Mouse (Mus musculus): ENCODE data around the gene Rfx7. TPM values are rescaled to one million over a fixed set of nuclear protein-coding genes. Genes with fewer than 3 reads are reported as not detected.

Gene Rfx7
- polyA plus RNA-seq, 1 experiment = 21.2 TPM

DNA sequence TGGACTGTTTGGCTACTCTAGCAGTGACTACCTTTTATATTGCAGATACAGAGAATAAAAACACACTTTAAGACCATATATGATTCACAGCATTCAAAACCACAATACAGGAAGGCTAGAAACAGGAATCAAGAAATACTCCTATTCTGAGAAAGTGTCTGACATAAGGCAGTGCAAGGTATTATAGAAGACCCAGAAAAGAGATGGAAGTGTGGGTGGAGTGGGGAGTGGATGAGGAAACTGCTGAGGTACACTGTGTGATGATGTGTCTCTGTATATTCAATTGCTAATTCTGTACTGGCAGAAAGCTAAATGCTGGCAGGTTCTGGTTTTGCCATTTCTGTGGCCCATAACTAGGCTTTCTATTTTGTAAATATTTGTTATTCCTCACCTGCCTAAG lies 11.2 kb upstream of the Rfx7 start:
- Histone ChIP-seq H3K27me3 (ENCODE audit: control insufficient read depth, insufficient read depth, low read length) (no peaks in the 10 kb centered on the region), H3K36me3 (ENCODE audit: control insufficient read depth, insufficient read depth, low read length) (no peaks in the 10 kb centered on the region), H3K27ac (ENCODE audit: control insufficient read depth, insufficient read depth, low read length) (no peak overlapping the region), H3K4me1 (replicated peaks; ENCODE audit: control insufficient read depth, insufficient read depth, low read length) (no peaks in the 10 kb centered on the region), H3K4me3 (ENCODE audit: control insufficient read depth, insufficient read depth, low read length) (no peak overlapping the region)
- no peak for DNase-seq
- TF ChIP-seq POLR2A (IDR thresholded peaks at IDR 0.05; ENCODE audit: control insufficient read depth, extremely low read depth, insufficient read depth, low read length, poor library complexity) (no peak), CTCF (IDR thresholded peaks at IDR 0.05; ENCODE audit: borderline replicate concordance, control insufficient read depth, extremely low read depth, insufficient read depth, low read length, poor library complexity) (no peak)

- Histone ChIP-seq H3K27ac (ENCODE audit: control insufficient read depth, insufficient read depth, low read length) (no peak overlapping the region), H3K4me3 (ENCODE audit: control insufficient read depth, insufficient read depth, low read length) (no peak overlapping the region), H3K4me1 (replicated peaks; ENCODE audit: control insufficient read depth, insufficient read depth, low read length) (peaks cover 5% of the 10 kb centered on the region), H3K36me3 (ENCODE audit: control insufficient read depth, insufficient read depth, low read length) (no peaks in the 10 kb centered on the region), H3K27me3 (ENCODE audit: control insufficient read depth, insufficient read depth, low read length) (no peaks in the 10 kb centered on the region)
- TF ChIP-seq POLR2A (IDR thresholded peaks at IDR 0.05; ENCODE audit: control insufficient read depth, extremely low read depth, insufficient read depth, low read length, poor library complexity) = no peak
- TF ChIP-seq CTCF (IDR thresholded peaks at IDR 0.05; ENCODE audit: borderline replicate concordance, control insufficient read depth, extremely low read depth, insufficient read depth, low read length, poor library complexity) = no peak
- no peak for DNase-seq
- WGBS = 91% methylated on average over 1 of the region's 1 CpGs
Measured at GRCm38 (mm10) chr9:72526091-72526490, 5.9 kb upstream of the Rfx7 start.

GRCm38 (mm10) chr9:72530237-72530636 lies 1.8 kb upstream of the Rfx7 start:
- WGBS = under 1% methylated on average over 12 of the region's 12 CpGs
- Histone ChIP-seq H3K4me1 (replicated peaks; ENCODE audit: control insufficient read depth, insufficient read depth, low read length) (peaks cover 10% of the 10 kb centered on the region), H3K27ac (ENCODE audit: control insufficient read depth, insufficient read depth, low read length) (peak overlapping the region; percentile 88), H3K36me3 (ENCODE audit: control insufficient read depth, insufficient read depth, low read length) (no peaks in the 10 kb centered on the region), H3K4me3 (ENCODE audit: control insufficient read depth, insufficient read depth, low read length) (no peak overlapping the region), H3K27me3 (ENCODE audit: control insufficient read depth, insufficient read depth, low read length) (no peaks in the 10 kb centered on the region)
- TF ChIP-seq CTCF (IDR thresholded peaks at IDR 0.05; ENCODE audit: borderline replicate concordance, control insufficient read depth, extremely low read depth, insufficient read depth, low read length, poor library complexity) (peak; percentile 100), POLR2A (IDR thresholded peaks at IDR 0.05; ENCODE audit: control insufficient read depth, extremely low read depth, insufficient read depth, low read length, poor library complexity) (no peak)
- DNase-seq = peak; percentile 88

- Histone ChIP-seq H3K4me1 (replicated peaks; ENCODE audit: control insufficient read depth, insufficient read depth, low read length) (peaks cover 10% of the 10 kb centered on the region), H3K27ac (ENCODE audit: control insufficient read depth, insufficient read depth, low read length) (peak overlapping the region; percentile 88), H3K27me3 (ENCODE audit: control insufficient read depth, insufficient read depth, low read length) (no peaks in the 10 kb centered on the region), H3K4me3 (ENCODE audit: control insufficient read depth, insufficient read depth, low read length) (0 out of 2 replicates have a peak overlapping the region, but pooled peaks have one; percentile 48), H3K36me3 (ENCODE audit: control insufficient read depth, insufficient read depth, low read length) (no peaks in the 10 kb centered on the region)
- peak; percentile 9 for DNase-seq
- TF ChIP-seq CTCF (IDR thresholded peaks at IDR 0.05; ENCODE audit: borderline replicate concordance, control insufficient read depth, extremely low read depth, insufficient read depth, low read length, poor library complexity) (no peak), POLR2A (IDR thresholded peaks at IDR 0.05; ENCODE audit: control insufficient read depth, extremely low read depth, insufficient read depth, low read length, poor library complexity) (no peak)
- 77% methylated on average over 4 of the region's 4 CpGs for WGBS
Measured at GRCm38 (mm10) chr9:72530824-72531223, 1.2 kb upstream of the Rfx7 start.

GRCm38 (mm10) chr9:72531291-72531995 lies 597 bp upstream of the Rfx7 start:
- 4% methylated on average over 35 of the region's 35 CpGs for WGBS
- DNase-seq = peak; percentile 73
- Histone ChIP-seq H3K27ac (ENCODE audit: control insufficient read depth, insufficient read depth, low read length) (peak overlapping the region; percentile 88), H3K36me3 (ENCODE audit: control insufficient read depth, insufficient read depth, low read length) (no peaks in the 10 kb centered on the region), H3K4me3 (ENCODE audit: control insufficient read depth, insufficient read depth, low read length) (peak overlapping the region; percentile 48), H3K27me3 (ENCODE audit: control insufficient read depth, insufficient read depth, low read length) (no peaks in the 10 kb centered on the region), H3K4me1 (replicated peaks; ENCODE audit: control insufficient read depth, insufficient read depth, low read length) (peaks cover 10% of the 10 kb centered on the region)
- TF ChIP-seq POLR2A (IDR thresholded peaks at IDR 0.05; ENCODE audit: control insufficient read depth, extremely low read depth, insufficient read depth, low read length, poor library complexity) = no peak
- no peak for TF ChIP-seq CTCF (IDR thresholded peaks at IDR 0.05; ENCODE audit: borderline replicate concordance, control insufficient read depth, extremely low read depth, insufficient read depth, low read length, poor library complexity)

- Histone ChIP-seq H3K4me3 (ENCODE audit: control insufficient read depth, insufficient read depth, low read length) (peak overlapping the region; percentile 99), H3K27ac (ENCODE audit: control insufficient read depth, insufficient read depth, low read length) (peak overlapping the region; percentile 88), H3K4me1 (replicated peaks; ENCODE audit: control insufficient read depth, insufficient read depth, low read length) (peaks cover 10% of the 10 kb centered on the region), H3K27me3 (ENCODE audit: control insufficient read depth, insufficient read depth, low read length) (no peaks in the 10 kb centered on the region), H3K36me3 (ENCODE audit: control insufficient read depth, insufficient read depth, low read length) (no peaks in the 10 kb centered on the region)
- DNase-seq = peak; percentile 71
- TF ChIP-seq CTCF (IDR thresholded peaks at IDR 0.05; ENCODE audit: borderline replicate concordance, control insufficient read depth, extremely low read depth, insufficient read depth, low read length, poor library complexity) (no peak), POLR2A (IDR thresholded peaks at IDR 0.05; ENCODE audit: control insufficient read depth, extremely low read depth, insufficient read depth, low read length, poor library complexity) (no peak)
- WGBS = under 1% methylated on average over 54 of the region's 55 CpGs
Measured at GRCm38 (mm10) chr9:72532381-72533088, 495 bp downstream of the Rfx7 start.

Measured in thymus, adult 2 months (tissue).